ENCODE assay signal across 8 mouse cellular contexts in genomic region chr5:110970162-110970780, GRCm38 (mm10).
DNase-seq lines count a peak whose midpoint lies in the region; ATAC-seq and TF ChIP-seq lines count a peak whose summit lies in the region.
"Had no signal": no experiment of that assay in that cellular context is flagged by ENCODE, and none has a peak within 500 bp of the region (broad histone marks: within the 10 kb centered on the region; RNA-seq: fewer than 3 reads in every experiment).

No protein-coding gene starts in this region.

- no peaks in the 10 kb centered on the region; the same call in 1 of the 2 replicates for H3K9me3 ChIP-seq in heart, embryonic 10.5 days
- no peaks in the 10 kb centered on the region for H3K9me3 ChIP-seq in lung, embryonic 14.5 days (ENCODE audit: low read depth, low read length)

- peak; percentile 48 to 50 for DNase-seq in spleen, adult 18-20 months
- no peak for DNase-seq in spleen, adult 12 weeks (ENCODE audit: low spot score)
- DNase-seq in heart, embryonic 10.5 days (ENCODE audit: low spot score): peak; percentile 70
- DNase-seq in lung, embryonic 14.5 days: peak; percentile 75
- DNase-seq in cerebellum, adult 18-20 months: no peak
- no peak for DNase-seq in thymus, postnatal 14 days
- DNase-seq: gastrocnemius, postnatal 25 days had no signal

- H3K9ac ChIP-seq in lung, embryonic 14.5 days: no peak overlapping the region

- 38% methylated on average over 9 of the region's 9 CpGs for WGBS in heart, embryonic 10.5 days
- 36% methylated on average over 9 of the region's 9 CpGs for WGBS in lung, embryonic 14.5 days

- H3K4me3 ChIP-seq in heart, embryonic 10.5 days: no peak overlapping the region
- no peak overlapping the region for H3K4me3 ChIP-seq in lung, embryonic 14.5 days (ENCODE audit: low read depth, low read length)

- H3K4me1 ChIP-seq in heart, embryonic 10.5 days: peaks cover 21% of the 10 kb centered on the region
- H3K4me1 ChIP-seq in lung, embryonic 14.5 days (ENCODE audit: insufficient read depth): peaks cover 6% of the 10 kb centered on the region; the same call in 1 of the 2 replicates

- no peak overlapping the region for H3K4me2 ChIP-seq in lung, embryonic 14.5 days

- no peaks in the 10 kb centered on the region for H3K27me3 ChIP-seq in heart, embryonic 10.5 days (ENCODE audit: insufficient read depth, poor library complexity, severe bottlenecking)
- no peaks in the 10 kb centered on the region for H3K27me3 ChIP-seq in lung, embryonic 14.5 days (ENCODE audit: insufficient read depth, low read length)

- TF ChIP-seq CTCF in lung, embryonic 14.5 days (IDR thresholded peaks at IDR 0.05; ENCODE audit: low read depth): no peak

- peak overlapping the region; percentile 6; the same call in 1 of the 2 replicates for H3K27ac ChIP-seq in heart, embryonic 10.5 days
- peak overlapping the region; percentile 46; the same call in 1 of the 2 replicates for H3K27ac ChIP-seq in lung, embryonic 14.5 days (ENCODE audit: low read depth)

- H3K36me3 ChIP-seq in heart, embryonic 10.5 days: peaks cover 6% of the 10 kb centered on the region; the same call in 1 of the 2 replicates
- H3K36me3 ChIP-seq in lung, embryonic 14.5 days (ENCODE audit: insufficient read depth): no peaks in the 10 kb centered on the region

- peak; percentile 87; the same call in 1 of the 2 replicates for ATAC-seq in lung, embryonic 14.5 days (ENCODE audit: insufficient read depth)
- ATAC-seq in cerebellum, adult (ENCODE audit: insufficient number of reproducible peaks, low FRiP score, low TSS enrichment): no peak

Comparison
In these comparisons a context has a peak if more than half of its experiments do, and no peak if none do; other contexts are left out.
1. DNase-seq: peak in spleen, adult 18-20 months (2 of 2), heart, embryonic 10.5 days (single experiment) and lung, embryonic 14.5 days (single experiment); none in spleen, adult 12 weeks (single experiment), cerebellum, adult 18-20 months (0 of 2) and thymus, postnatal 14 days (single experiment).